Mouse (Mus musculus): ENCODE results near the gene Lcn5. TPM values are rescaled to one million over a fixed set of nuclear protein-coding genes. Genes with fewer than 3 reads are reported as not detected.
"Not testable (repeated sequence)": the region's sequence is repeated elsewhere in the genome, so short reads cannot be mapped to it uniquely, and the experiment has no call there.

Lcn5 gene
- polyA plus RNA-seq, 1 experiment from 2014 or later, result not detected

DNA sequence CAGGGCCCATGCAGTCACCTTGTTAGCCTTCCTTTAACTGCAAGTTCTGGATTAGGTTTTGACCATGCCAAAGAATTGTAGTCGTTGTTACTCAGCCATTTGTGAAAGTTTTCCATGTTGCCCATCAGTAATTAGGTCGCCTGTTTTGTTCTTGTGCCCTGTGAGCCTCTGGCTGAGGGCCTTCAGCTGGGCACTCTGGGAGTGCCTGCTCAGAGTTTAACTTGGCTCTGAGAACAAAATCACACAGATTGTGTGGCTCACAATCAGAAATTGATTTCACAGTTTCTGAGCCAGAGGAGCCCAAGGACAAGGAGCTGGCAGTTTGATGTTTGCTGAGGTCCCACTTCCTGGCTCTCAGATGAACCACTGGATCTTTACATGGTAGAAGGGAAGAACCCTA is 52.0 kb downstream of the Lcn5 start:
- not testable (repeated sequence) for H3K4me2 ChIP-seq (ENCODE audit: low read depth); H3K27ac ChIP-seq (ENCODE audit: low read depth, low read length); H3K4me1 ChIP-seq (ENCODE audit: control insufficient read depth, insufficient read depth, low read length); H3K36me3 ChIP-seq (ENCODE audit: control insufficient read depth, insufficient read depth, low read length); DNase-seq (ENCODE audit: low spot score); H3K9me3 ChIP-seq (ENCODE audit: control insufficient read depth, low read length); H3K27me3 ChIP-seq (ENCODE audit: control insufficient read depth, insufficient read depth, low read length); H3K9ac ChIP-seq (ENCODE audit: low read length); H3K4me3 ChIP-seq (ENCODE audit: low read depth, low read length); ATAC-seq (ENCODE audit: insufficient read depth, low FRiP score, low TSS enrichment)
- 81% methylated on average over 2 of the region's 2 CpGs for WGBS

Other genes starting within 250 kb of the Lcn5 start
- 0.11 TPM in 1 of 2 replicates, not detected in the other for gene Fut7, start 234.7 kb upstream of the Lcn5 start, polyA plus RNA-seq (2014; fragmentation: Nextera tagmentation; extraction: Ambion mirVana)
- gene Abca2, start 229.2 kb upstream of the Lcn5 start, polyA plus RNA-seq (2014; fragmentation: Nextera tagmentation; extraction: Ambion mirVana), result 5.0 and 5.6 TPM in 2 replicates
- gene Clic3, start 201.1 kb upstream of the Lcn5 start, polyA plus RNA-seq (2014; fragmentation: Nextera tagmentation; extraction: Ambion mirVana), result 0.72 and 0.89 TPM in 2 replicates
- gene Paxx, start 196.9 kb upstream of the Lcn5 start, polyA plus RNA-seq (2014; fragmentation: Nextera tagmentation; extraction: Ambion mirVana), result 22.0 and 26.3 TPM in 2 replicates
- gene Ptgds, start 187.9 kb upstream of the Lcn5 start, polyA plus RNA-seq (2014; fragmentation: Nextera tagmentation; extraction: Ambion mirVana), result 0.43 TPM in 1 of 2 replicates, not detected in the other
- not detected in 2 replicates for gene Lcn12, start 164.0 kb upstream of the Lcn5 start, polyA plus RNA-seq (2014; fragmentation: Nextera tagmentation; extraction: Ambion mirVana)
- gene Fbxw5, start 157.2 kb upstream of the Lcn5 start, polyA plus RNA-seq (2014; fragmentation: Nextera tagmentation; extraction: Ambion mirVana), result 82.4 and 88.3 TPM in 2 replicates
- 4.4 and 5.1 TPM in 2 replicates for gene C8g, start 156.2 kb upstream of the Lcn5 start, polyA plus RNA-seq (2014; fragmentation: Nextera tagmentation; extraction: Ambion mirVana)
- gene Traf2, start 111.0 kb upstream of the Lcn5 start, polyA plus RNA-seq (2014; fragmentation: Nextera tagmentation; extraction: Ambion mirVana), result 29.5 and 34.7 TPM in 2 replicates
- gene Edf1, start 100.1 kb upstream of the Lcn5 start, polyA plus RNA-seq (2014; fragmentation: Nextera tagmentation; extraction: Ambion mirVana), result 340 and 345 TPM in 2 replicates
- gene Mamdc4, start 83.1 kb upstream of the Lcn5 start, polyA plus RNA-seq (2014; fragmentation: Nextera tagmentation; extraction: Ambion mirVana), result 1.5 and 4.4 TPM in 2 replicates
- 161 and 167 TPM in 2 replicates for gene Phpt1, start 82.7 kb upstream of the Lcn5 start, polyA plus RNA-seq (2014; fragmentation: Nextera tagmentation; extraction: Ambion mirVana)
- gene Ajm1, start 76.2 kb upstream of the Lcn5 start, polyA plus RNA-seq (2014; fragmentation: Nextera tagmentation; extraction: Ambion mirVana), result 0.19 and 0.46 TPM in 2 replicates
- 62.3 and 64.4 TPM in 2 replicates for gene Rabl6, start 49.4 kb upstream of the Lcn5 start, polyA plus RNA-seq (2014; fragmentation: Nextera tagmentation; extraction: Ambion mirVana)
- 0.20 and 0.30 TPM in 2 replicates for gene Ccdc183, start 40.3 kb upstream of the Lcn5 start, polyA plus RNA-seq (2014; fragmentation: Nextera tagmentation; extraction: Ambion mirVana)
- 18.0 and 20.5 TPM in 2 replicates for gene Tmem141, start 35.9 kb upstream of the Lcn5 start, polyA plus RNA-seq (2014; fragmentation: Nextera tagmentation; extraction: Ambion mirVana)
- 0.96 and 1.5 TPM in 2 replicates for gene Fcna, start 29.9 kb upstream of the Lcn5 start, polyA plus RNA-seq (2014; fragmentation: Nextera tagmentation; extraction: Ambion mirVana)
- not detected in 2 replicates for gene Lcn8, start 4.8 kb upstream of the Lcn5 start, polyA plus RNA-seq (2014; fragmentation: Nextera tagmentation; extraction: Ambion mirVana)
- not detected in 2 replicates for gene Lcn6, start 18.8 kb downstream of the Lcn5 start, polyA plus RNA-seq (2014; fragmentation: Nextera tagmentation; extraction: Ambion mirVana)
- not detected in 2 replicates for gene Lcn10, start 24.8 kb downstream of the Lcn5 start, polyA plus RNA-seq (2014; fragmentation: Nextera tagmentation; extraction: Ambion mirVana)
- gene Obp2a, start 42.1 kb downstream of the Lcn5 start, polyA plus RNA-seq (2014; fragmentation: Nextera tagmentation; extraction: Ambion mirVana), result not detected in 2 replicates
- gene Bmyc, start 48.8 kb downstream of the Lcn5 start, polyA plus RNA-seq (2014; fragmentation: Nextera tagmentation; extraction: Ambion mirVana), result 64.5 and 68.2 TPM in 2 replicates
- gene Obp2b, start 79.1 kb downstream of the Lcn5 start, polyA plus RNA-seq (2014; fragmentation: Nextera tagmentation; extraction: Ambion mirVana), result not detected in 2 replicates
- gene Lcn3, start 107.6 kb downstream of the Lcn5 start, polyA plus RNA-seq (2014; fragmentation: Nextera tagmentation; extraction: Ambion mirVana), result not detected in 2 replicates
- gene Lcn11, start 119.1 kb downstream of the Lcn5 start, polyA plus RNA-seq (2014; fragmentation: Nextera tagmentation; extraction: Ambion mirVana), result not detected in 2 replicates
- not detected in 2 replicates for gene Gm13539, start 124.3 kb downstream of the Lcn5 start, polyA plus RNA-seq (2014; fragmentation: Nextera tagmentation; extraction: Ambion mirVana)
- not detected in 2 replicates for gene Glt6d1, start 157.9 kb downstream of the Lcn5 start, polyA plus RNA-seq (2014; fragmentation: Nextera tagmentation; extraction: Ambion mirVana)
- gene Lcn9, start 165.2 kb downstream of the Lcn5 start, polyA plus RNA-seq (2014; fragmentation: Nextera tagmentation; extraction: Ambion mirVana), result not detected in 2 replicates
- gene Sohlh1, start 189.3 kb downstream of the Lcn5 start, polyA plus RNA-seq (2014; fragmentation: Nextera tagmentation; extraction: Ambion mirVana), result not detected in 2 replicates
- gene Kcnt1, start 205.8 kb downstream of the Lcn5 start, polyA plus RNA-seq (2014; fragmentation: Nextera tagmentation; extraction: Ambion mirVana), result 0.45 and 2.2 TPM in 2 replicates

Data from neural tube, embryonic 11.5 days (tissue).